Mouse (Mus musculus) stomach, embryonic 14.5 days (tissue): ENCODE data around the gene Trim68. TPM values are rescaled to one million over a fixed set of nuclear protein-coding genes. Genes with fewer than 3 reads are reported as not detected.

Source experiments
- ATAC-seq: fragments of 200-750 bp; cut with Nextera tagmentation; 2 replicates; pipeline ENCODE4 v1.8.0; 2017; ENCODE audit warnings: low read depth, moderate TSS enrichment; ENCODE audit not compliant: insufficient number of reproducible peaks, insufficient read depth, low FRiP score
- H3K27ac ChIP-seq: fragments of 300-500 bp; sonication (generic); 2 replicates; pipeline ENCODE4 v1.5.1; 2014; ENCODE audit warnings: mild to moderate bottlenecking, low read length, moderate library complexity, mixed read lengths
- H3K27me3 ChIP-seq: fragments of 300-500 bp; sonication (generic); 2 replicates; pipeline ENCODE4 v1.6.1; 2014; ENCODE audit warnings: low read length, control low read depth, mixed read lengths; ENCODE audit not compliant: control insufficient read depth, insufficient read depth
- H3K36me3 ChIP-seq: fragments of 300-500 bp; sonication (generic); 2 replicates; pipeline ENCODE4 v1.6.1; 2014; ENCODE audit warnings: mild to moderate bottlenecking, control low read depth, low read length, moderate library complexity, mixed read lengths; ENCODE audit not compliant: control insufficient read depth, insufficient read depth
- H3K4me1 ChIP-seq: fragments of 300-500 bp; sonication (generic); 2 replicates; pipeline ENCODE4 v1.6.1; 2014; ENCODE audit warnings: low read length, control low read depth, mixed read lengths; ENCODE audit not compliant: control insufficient read depth, insufficient read depth
- H3K4me2 ChIP-seq: fragments of 300-500 bp; sonication (generic); replicated peaks from 2 replicates; pipeline ENCODE4 v1.6.1; 2014; ENCODE audit warnings: low read depth, low read length, control low read depth
- H3K4me3 ChIP-seq: fragments of 300-500 bp; sonication (generic); 2 replicates; pipeline ENCODE4 v1.5.1; 2014; ENCODE audit warnings: low read depth, low read length, control low read depth
- H3K9ac ChIP-seq: fragments of 300-500 bp; sonication (generic); replicated peaks from 2 replicates; pipeline ENCODE4 v1.6.1; 2014; ENCODE audit warnings: low read depth, mild to moderate bottlenecking, control low read depth, low read length, moderate library complexity, mixed read lengths
- H3K9me3 ChIP-seq: fragments of 300-500 bp; sonication (generic); 2 replicates; pipeline ENCODE4 v1.6.1; 2016; ENCODE audit warnings: low read depth, low read length, control low read depth; ENCODE audit not compliant: control insufficient read depth
- WGBS: fragments of 180-500 bp; shearing (Covaris S2); extraction: QIAGEN DNeasy Blood & Tissue Kit; methylation state at CpG from one replicate; pipeline ENCODE4 v1.1.7; 2014; 5-methylcytosine and 5-hydroxymethylcytosine counted together
- polyA plus RNA-seq: library from polyadenylated mRNA; unstranded; fragments of >200 nt; fragmentation: Nextera tagmentation; extraction: Ambion mirVana; gene quantifications from 2 replicates; pipeline ENCODE4 v1.2.1, GENCODE M21; 2014

Trim68 gene
- 17.0 and 22.1 TPM in 2 replicates for polyA plus RNA-seq

- ATAC-seq, result peak; percentile 100
- under 1% methylated on average over 40 of the region's 40 CpGs for WGBS
- Histone ChIP-seq H3K4me3 (peak within 1 kb of the TSS; percentile 58), H3K9me3 (no peaks in the 10 kb centered on the region), H3K4me2 (peak within 1 kb of the TSS; percentile 56), H3K27ac (peak within 1 kb of the TSS; percentile 82), H3K4me1 (no peaks in the 10 kb centered on the region), H3K9ac (peak within 1 kb of the TSS; percentile 65), H3K36me3 (no peaks in the 10 kb centered on the region), H3K27me3 (no peaks in the 10 kb centered on the region)
Measured at GRCm38 (mm10) chr7:102686944-102687501, at the start of gene Trim68. TSS of gene Trim68 (minus strand) at chr7:102687327.

GRCm38 (mm10) chr7:102733793-102734192 is 46.7 kb upstream of the Trim68 start:
- Histone ChIP-seq H3K27ac (no peak overlapping the region), H3K36me3 (no peaks in the 10 kb centered on the region), H3K9ac (no peak overlapping the region), H3K4me3 (no peak overlapping the region), H3K4me1 (no peaks in the 10 kb centered on the region), H3K27me3 (no peaks in the 10 kb centered on the region), H3K4me2 (no peak overlapping the region), H3K9me3 (no peaks in the 10 kb centered on the region)
- ATAC-seq, result peak; percentile 46; the same call in 1 of the 2 replicates
- 22% methylated on average over 1 of the region's 1 CpGs for WGBS

GRCm38 (mm10) chr7:102727391-102727790 is 40.3 kb upstream of the Trim68 start, which contains the start of gene Olfr559:
TSS of gene Olfr559 (minus strand) at chr7:102727491.
- Histone ChIP-seq H3K4me2 (no peak within 1 kb of the TSS), H3K4me1 (no peaks in the 10 kb centered on the region), H3K36me3 (no peaks in the 10 kb centered on the region), H3K9me3 (no peaks in the 10 kb centered on the region), H3K27ac (no peak within 1 kb of the TSS), H3K27me3 (no peaks in the 10 kb centered on the region), H3K4me3 (no peak within 1 kb of the TSS), H3K9ac (no peak within 1 kb of the TSS)
- ATAC-seq, result no peak

GRCm38 (mm10) chr7:102718970-102719369 is 31.8 kb upstream of the Trim68 start, which contains the start of gene Olfr33:
TSS of gene Olfr33 (minus strand) at chr7:102719070.
- H3K27me3 ChIP-seq, result no peaks in the 10 kb centered on the region
- no peaks in the 10 kb centered on the region for H3K9me3 ChIP-seq
- no peaks in the 10 kb centered on the region for H3K4me1 ChIP-seq
- H3K36me3 ChIP-seq, result no peaks in the 10 kb centered on the region
- WGBS, result 33% methylated on average over 1 of the region's 1 CpGs
- no peak for ATAC-seq
- no peak within 1 kb of the TSS for H3K4me2 ChIP-seq
- no peak within 1 kb of the TSS for H3K9ac ChIP-seq
- H3K4me3 ChIP-seq, result no peak within 1 kb of the TSS
- no peak within 1 kb of the TSS for H3K27ac ChIP-seq

- ATAC-seq, result no peak
- no peak within 1 kb of the TSS for H3K9ac ChIP-seq
- H3K9me3 ChIP-seq, result no peaks in the 10 kb centered on the region
- no peak within 1 kb of the TSS for H3K4me2 ChIP-seq
- H3K36me3 ChIP-seq, result no peaks in the 10 kb centered on the region
- H3K4me3 ChIP-seq, result no peak within 1 kb of the TSS
- no peak within 1 kb of the TSS for H3K27ac ChIP-seq
- H3K27me3 ChIP-seq, result no peaks in the 10 kb centered on the region
- H3K4me1 ChIP-seq, result no peaks in the 10 kb centered on the region
Measured at GRCm38 (mm10) chr7:102701915-102702314, 14.8 kb upstream of the Trim68 start, which contains the start of gene Olfr558. TSS of gene Olfr558 (plus strand) at chr7:102702215.

- no peak overlapping the region for H3K4me2 ChIP-seq
- no peaks in the 10 kb centered on the region for H3K27me3 ChIP-seq
- H3K9me3 ChIP-seq, result no peaks in the 10 kb centered on the region
- WGBS, result 82% methylated on average over 7 of the region's 7 CpGs
- no peak overlapping the region for H3K9ac ChIP-seq
- H3K27ac ChIP-seq, result no peak overlapping the region
- no peak for ATAC-seq
- no peak overlapping the region for H3K4me3 ChIP-seq
- H3K4me1 ChIP-seq, result no peaks in the 10 kb centered on the region
- H3K36me3 ChIP-seq, result no peaks in the 10 kb centered on the region
Measured at GRCm38 (mm10) chr7:102698461-102698860, 11.3 kb upstream of the Trim68 start.

GRCm38 (mm10) chr7:102695358-102696125 is 8.4 kb upstream of the Trim68 start, which contains the start of gene Olfr557:
TSS of gene Olfr557 (plus strand) at chr7:102695910.
- WGBS, result 79% methylated on average over 5 of the region's 5 CpGs
- Histone ChIP-seq H3K9me3 (no peaks in the 10 kb centered on the region), H3K9ac (no peak within 1 kb of the TSS), H3K4me1 (no peaks in the 10 kb centered on the region), H3K4me2 (no peak within 1 kb of the TSS), H3K4me3 (no peak within 1 kb of the TSS), H3K36me3 (no peaks in the 10 kb centered on the region), H3K27ac (no peak within 1 kb of the TSS), H3K27me3 (no peaks in the 10 kb centered on the region)
- ATAC-seq, result no peak

- 78% methylated on average over 1 of the region's 1 CpGs for WGBS
- ATAC-seq, result no peak
Measured at GRCm38 (mm10) chr7:102681916-102682315, 5.2 kb downstream of the Trim68 start.

More at GRCm38 (mm10) chr7:102681916-102682315, 5.2 kb downstream of the Trim68 start:
- Histone ChIP-seq H3K9me3 (no peaks in the 10 kb centered on the region), H3K27ac (no peak overlapping the region), H3K4me2 (no peak overlapping the region), H3K4me3 (no peak overlapping the region), H3K4me1 (no peaks in the 10 kb centered on the region), H3K36me3 (peaks cover 4% of the 10 kb centered on the region; the same call in 1 of the 2 replicates), H3K9ac (no peak overlapping the region), H3K27me3 (no peaks in the 10 kb centered on the region)
